Mouse (Mus musculus): ENCODE measurements around the gene Usp45. TPM values are rescaled to one million over a fixed set of nuclear protein-coding genes. Genes with fewer than 3 reads are reported as not detected.
"Not testable (repeated sequence)": the region's sequence is repeated elsewhere in the genome, so short reads cannot be mapped to it uniquely, and the experiment has no call there.

The Usp45 gene
- 10.7 and 15.2 TPM in 2 replicates for polyA plus RNA-seq (2014; fragmentation: Nextera tagmentation; extraction: Ambion mirVana)

- ATAC-seq (ENCODE audit: insufficient read depth, low FRiP score, low TSS enrichment) (peak; percentile 96), DNase-seq (ENCODE audit: low spot score) (peak; percentile 86)
- Histone ChIP-seq H3K4me1 (ENCODE audit: control insufficient read depth, insufficient read depth, low read length) (no peaks in the 10 kb centered on the region; the same call in 1 of the 2 replicates), H3K4me2 (ENCODE audit: low read depth) (peak within 1 kb of the TSS; percentile 52), H3K9me3 (ENCODE audit: control insufficient read depth, low read length) (no peaks in the 10 kb centered on the region), H3K9ac (ENCODE audit: low read length) (peak within 1 kb of the TSS; percentile 64), H3K27ac (ENCODE audit: low read depth, low read length) (no peak within 1 kb of the TSS), H3K4me3 (ENCODE audit: low read depth, low read length) (peak within 1 kb of the TSS; percentile 49), H3K36me3 (ENCODE audit: control insufficient read depth, insufficient read depth, low read length) (no peaks in the 10 kb centered on the region), H3K27me3 (ENCODE audit: control insufficient read depth, insufficient read depth, low read length) (no peaks in the 10 kb centered on the region)
- WGBS: 4% methylated on average over 16 of the region's 17 CpGs
These were observed at the start of gene Usp45, which contains the start of gene Tstd3 for GRCm38 (mm10) chr4:21766863-21767304. TSS of gene Usp45 (plus strand) at chr4:21767156. TSS of gene Tstd3 (minus strand) at chr4:21767212.

- H3K4me1 ChIP-seq (ENCODE audit: control insufficient read depth, insufficient read depth, low read length): no peaks in the 10 kb centered on the region
- 53% methylated on average over 7 of the region's 7 CpGs for WGBS
- ATAC-seq (ENCODE audit: insufficient read depth, low FRiP score, low TSS enrichment): peak; percentile 29; the same call in 1 of the 2 replicates
- H3K9me3 ChIP-seq (ENCODE audit: control insufficient read depth, low read length): no peaks in the 10 kb centered on the region
- no peak overlapping the region for H3K4me2 ChIP-seq (ENCODE audit: low read depth)
- DNase-seq (ENCODE audit: low spot score): peak; percentile 35
- H3K9ac ChIP-seq (ENCODE audit: low read length): no peak overlapping the region
- H3K36me3 ChIP-seq (ENCODE audit: control insufficient read depth, insufficient read depth, low read length): no peaks in the 10 kb centered on the region
- no peak overlapping the region for H3K4me3 ChIP-seq (ENCODE audit: low read depth, low read length)
- no peaks in the 10 kb centered on the region for H3K27me3 ChIP-seq (ENCODE audit: control insufficient read depth, insufficient read depth, low read length)
- H3K27ac ChIP-seq (ENCODE audit: low read depth, low read length): no peak overlapping the region
These were observed 44.1 kb upstream of the Usp45 start for GRCm38 (mm10) chr4:21722752-21723334.

GRCm38 (mm10) chr4:21726912-21727614, 39.9 kb upstream of the Usp45 start:
- Histone ChIP-seq H3K27ac (ENCODE audit: low read depth, low read length) (peak overlapping the region; percentile 63), H3K9me3 (ENCODE audit: control insufficient read depth, low read length) (no peaks in the 10 kb centered on the region), H3K4me1 (ENCODE audit: control insufficient read depth, insufficient read depth, low read length) (peaks cover 7% of the 10 kb centered on the region), H3K36me3 (ENCODE audit: control insufficient read depth, insufficient read depth, low read length) (no peaks in the 10 kb centered on the region), H3K4me3 (ENCODE audit: low read depth, low read length) (peak overlapping the region; percentile 89), H3K27me3 (ENCODE audit: control insufficient read depth, insufficient read depth, low read length) (no peaks in the 10 kb centered on the region), H3K9ac (ENCODE audit: low read length) (peak overlapping the region; percentile 83), H3K4me2 (ENCODE audit: low read depth) (peak overlapping the region; percentile 76)
- DNase-seq (ENCODE audit: low spot score): peak; percentile 39
- ATAC-seq (ENCODE audit: insufficient read depth, low FRiP score, low TSS enrichment): peak; percentile 49; the same call in 1 of the 2 replicates
- 1% methylated on average over 22 of the region's 22 CpGs for WGBS

GRCm38 (mm10) chr4:21727615-21728165, 39.3 kb upstream of the Usp45 start, which contains the start of gene Ccnc:
TSS of gene Ccnc (plus strand) at chr4:21727701.
- peak within 1 kb of the TSS; percentile 89 for H3K4me3 ChIP-seq (ENCODE audit: low read depth, low read length)
- H3K36me3 ChIP-seq (ENCODE audit: control insufficient read depth, insufficient read depth, low read length): no peaks in the 10 kb centered on the region
- H3K9me3 ChIP-seq (ENCODE audit: control insufficient read depth, low read length): no peaks in the 10 kb centered on the region
- peak; percentile 94 for DNase-seq (ENCODE audit: low spot score)
- H3K27me3 ChIP-seq (ENCODE audit: control insufficient read depth, insufficient read depth, low read length): no peaks in the 10 kb centered on the region
- H3K9ac ChIP-seq (ENCODE audit: low read length): peak within 1 kb of the TSS; percentile 83
- WGBS: under 1% methylated on average over 37 of the region's 37 CpGs
- peak within 1 kb of the TSS; percentile 76 for H3K4me2 ChIP-seq (ENCODE audit: low read depth)
- H3K4me1 ChIP-seq (ENCODE audit: control insufficient read depth, insufficient read depth, low read length): peaks cover 7% of the 10 kb centered on the region
- peak within 1 kb of the TSS; percentile 63 for H3K27ac ChIP-seq (ENCODE audit: low read depth, low read length)
- ATAC-seq (ENCODE audit: insufficient read depth, low FRiP score, low TSS enrichment): peak; percentile 96

GRCm38 (mm10) chr4:21739169-21739568, 27.8 kb upstream of the Usp45 start:
- Histone ChIP-seq H3K9me3 (ENCODE audit: control insufficient read depth, low read length) (no peaks in the 10 kb centered on the region), H3K36me3 (ENCODE audit: control insufficient read depth, insufficient read depth, low read length) (no peaks in the 10 kb centered on the region), H3K4me3 (ENCODE audit: low read depth, low read length) (no peak overlapping the region), H3K4me2 (ENCODE audit: low read depth) (no peak overlapping the region), H3K4me1 (ENCODE audit: control insufficient read depth, insufficient read depth, low read length) (no peaks in the 10 kb centered on the region), H3K27me3 (ENCODE audit: control insufficient read depth, insufficient read depth, low read length) (no peaks in the 10 kb centered on the region), H3K9ac (ENCODE audit: low read length) (no peak overlapping the region), H3K27ac (ENCODE audit: low read depth, low read length) (no peak overlapping the region)
- 98% methylated on average over 4 of the region's 4 CpGs for WGBS
- DNase-seq (ENCODE audit: low spot score) (no peak), ATAC-seq (ENCODE audit: insufficient read depth, low FRiP score, low TSS enrichment) (no peak)

- not testable (repeated sequence) for H3K36me3 ChIP-seq (ENCODE audit: control insufficient read depth, insufficient read depth, low read length); H3K27ac ChIP-seq (ENCODE audit: low read depth, low read length); H3K4me3 ChIP-seq (ENCODE audit: low read depth, low read length); DNase-seq (ENCODE audit: low spot score); H3K9ac ChIP-seq (ENCODE audit: low read length); ATAC-seq (ENCODE audit: insufficient read depth, low FRiP score, low TSS enrichment); H3K4me1 ChIP-seq (ENCODE audit: control insufficient read depth, insufficient read depth, low read length); H3K4me2 ChIP-seq (ENCODE audit: low read depth); H3K27me3 ChIP-seq (ENCODE audit: control insufficient read depth, insufficient read depth, low read length); H3K9me3 ChIP-seq (ENCODE audit: control insufficient read depth, low read length)
- WGBS: 96% methylated on average over 8 of the region's 8 CpGs
These were observed 22.8 kb upstream of the Usp45 start for GRCm38 (mm10) chr4:21744142-21744541.

- DNase-seq (ENCODE audit: low spot score) (no peak), ATAC-seq (ENCODE audit: insufficient read depth, low FRiP score, low TSS enrichment) (no peak)
- no peak overlapping the region for H3K27ac ChIP-seq (ENCODE audit: low read depth, low read length)
- no peak overlapping the region for H3K4me3 ChIP-seq (ENCODE audit: low read depth, low read length)
- no peaks in the 10 kb centered on the region for H3K27me3 ChIP-seq (ENCODE audit: control insufficient read depth, insufficient read depth, low read length)
- H3K36me3 ChIP-seq (ENCODE audit: control insufficient read depth, insufficient read depth, low read length): no peaks in the 10 kb centered on the region; the same call in 1 of the 2 replicates
- H3K4me2 ChIP-seq (ENCODE audit: low read depth): no peak overlapping the region
- H3K9me3 ChIP-seq (ENCODE audit: control insufficient read depth, low read length): no peaks in the 10 kb centered on the region
- H3K4me1 ChIP-seq (ENCODE audit: control insufficient read depth, insufficient read depth, low read length): no peaks in the 10 kb centered on the region
- no peak overlapping the region for H3K9ac ChIP-seq (ENCODE audit: low read length)
- 77% methylated on average over 5 of the region's 5 CpGs for WGBS
These were observed 21.2 kb upstream of the Usp45 start for GRCm38 (mm10) chr4:21745723-21746122.

- no peak for DNase-seq (ENCODE audit: low spot score)
- Histone ChIP-seq H3K4me2 (ENCODE audit: low read depth) (no peak overlapping the region), H3K4me1 (ENCODE audit: control insufficient read depth, insufficient read depth, low read length) (no peaks in the 10 kb centered on the region), H3K27ac (ENCODE audit: low read depth, low read length) (no peak overlapping the region), H3K27me3 (ENCODE audit: control insufficient read depth, insufficient read depth, low read length) (no peaks in the 10 kb centered on the region), H3K4me3 (ENCODE audit: low read depth, low read length) (no peak overlapping the region), H3K9me3 (ENCODE audit: control insufficient read depth, low read length) (no peaks in the 10 kb centered on the region), H3K9ac (ENCODE audit: low read length) (no peak overlapping the region), H3K36me3 (ENCODE audit: control insufficient read depth, insufficient read depth, low read length) (no peaks in the 10 kb centered on the region)
- ATAC-seq (ENCODE audit: insufficient read depth, low FRiP score, low TSS enrichment): no peak
- 70% methylated on average over 4 of the region's 4 CpGs for WGBS
These were observed 11.7 kb upstream of the Usp45 start for GRCm38 (mm10) chr4:21755123-21755789.

Data from neural tube, embryonic 11.5 days (tissue).